Mouse (Mus musculus) duodenum, adult 2 months (tissue): ENCODE measurements around the gene Vmn2r52. TPM values are rescaled to one million over a fixed set of nuclear protein-coding genes. Genes with fewer than 3 reads are reported as not detected.

Source experiments
- polyA plus RNA-seq: library from polyadenylated mRNA; depleted of rRNA; stranded (reverse); fragments of >200 nt; gene quantifications from 2 replicates; pipeline ENCODE4 v1.2.3, GENCODE M21; 2012; ENCODE audit warnings: low replicate concordance; rRNA removed

Vmn2r52 gene
- polyA plus RNA-seq, result not detected in 2 replicates

GRCm38 (mm10) chr7:10176473-10176872 is at the start of gene Vmn2r52:
Vmn2r52 (minus strand) TSS chr7:10176573.

GRCm38 (mm10) chr7:10105641-10106040 is 70.7 kb downstream of the Vmn2r52 start, which contains the start of gene Vmn2r51:
Vmn2r51 (minus strand) TSS chr7:10105741.

Other genes starting within 250 kb of the Vmn2r52 start
- gene Vmn2r48, start 223.0 kb downstream of the Vmn2r52 start, polyA plus RNA-seq, result not detected in 2 replicates
- not detected in 2 replicates for gene Vmn2r49, start 184.3 kb downstream of the Vmn2r52 start, polyA plus RNA-seq
- not detected in 2 replicates for gene Vmn2r50, start 123.3 kb downstream of the Vmn2r52 start, polyA plus RNA-seq
- gene Vmn2r51, start 70.8 kb downstream of the Vmn2r52 start, polyA plus RNA-seq, result not detected in 2 replicates
- not detected in 2 replicates for gene Vmn1r66, start 101.4 kb upstream of the Vmn2r52 start, polyA plus RNA-seq